Mouse (Mus musculus) kidney, adult 8-10 months (tissue): ENCODE results near the gene Appl2.
"Not testable (repeated sequence)": the region's sequence is repeated elsewhere in the genome, so short reads cannot be mapped to it uniquely, and the experiment has no call there.

Experiments used
- DNase-seq, 2 experiments: peaks; one replicate each; pipeline ENCODE4 v3.0.0; 2022

Gene Appl2

GRCm38 (mm10) chr10:83648131-83649020 lies at the start of gene Appl2:
Appl2 (minus strand) TSS chr10:83648738.
- DNase-seq: peak; percentile 94 to 95

- DNase-seq: no peak
These were observed 47.7 kb upstream of the Appl2 start for GRCm38 (mm10) chr10:83696226-83696625.

- DNase-seq: no peak
These were observed 43.8 kb upstream of the Appl2 start for GRCm38 (mm10) chr10:83692175-83692895.

- no peak for DNase-seq
These were observed 39.7 kb upstream of the Appl2 start for GRCm38 (mm10) chr10:83688215-83688614.

GRCm38 (mm10) chr10:83681334-83681733 lies 32.8 kb upstream of the Appl2 start:
- DNase-seq: no peak

GRCm38 (mm10) chr10:83666556-83666955 lies 18.0 kb upstream of the Appl2 start:
- no peak for DNase-seq

- DNase-seq: no peak
These were observed 13.4 kb upstream of the Appl2 start for GRCm38 (mm10) chr10:83661925-83662324.

GRCm38 (mm10) chr10:83660605-83661004 lies 12.1 kb upstream of the Appl2 start:
- no peak for DNase-seq

- no peak for DNase-seq
These were observed 6.1 kb upstream of the Appl2 start for GRCm38 (mm10) chr10:83654591-83654990.

- DNase-seq: not testable (repeated sequence)
These were observed 3.8 kb upstream of the Appl2 start for GRCm38 (mm10) chr10:83652205-83652866.

GRCm38 (mm10) chr10:83649037-83649436 lies 499 bp upstream of the Appl2 start:
- DNase-seq: no peak

- no peak for DNase-seq
These were observed 2.1 kb downstream of the Appl2 start for GRCm38 (mm10) chr10:83646351-83646885.

GRCm38 (mm10) chr10:83645716-83645990 lies 2.9 kb downstream of the Appl2 start:
- DNase-seq: no peak

- no peak for DNase-seq
These were observed 3.4 kb downstream of the Appl2 start for GRCm38 (mm10) chr10:83644865-83645715.

- DNase-seq: no peak
These were observed 4.4 kb downstream of the Appl2 start for GRCm38 (mm10) chr10:83644167-83644566.

GRCm38 (mm10) chr10:83641641-83642040 lies 6.9 kb downstream of the Appl2 start:
- no peak for DNase-seq

GRCm38 (mm10) chr10:83639881-83640386 lies 8.6 kb downstream of the Appl2 start:
- DNase-seq: no peak

GRCm38 (mm10) chr10:83637295-83637694 lies 11.2 kb downstream of the Appl2 start:
- DNase-seq: peak; percentile 86 to 90

- DNase-seq: no peak
These were observed 12.3 kb downstream of the Appl2 start for GRCm38 (mm10) chr10:83636191-83636590.

GRCm38 (mm10) chr10:83634461-83634860 lies 14.1 kb downstream of the Appl2 start:
- no peak for DNase-seq

- DNase-seq: no peak
These were observed 15.6 kb downstream of the Appl2 start for GRCm38 (mm10) chr10:83632806-83633374.

- DNase-seq: no peak
These were observed 16.8 kb downstream of the Appl2 start for GRCm38 (mm10) chr10:83631775-83632174.
